Mouse (Mus musculus) heart, embryonic 12.5 days (tissue): ENCODE results near the gene Dhx33. TPM values are rescaled to one million over a fixed set of nuclear protein-coding genes. Genes with fewer than 3 reads are reported as not detected.

Experiments
- ATAC-seq: fragments of 200-750 bp; cut with Nextera tagmentation; 2 replicates; pipeline ENCODE4 v1.8.0; 2017; ENCODE audit warnings: moderate TSS enrichment, moderate library complexity; ENCODE audit not compliant: insufficient number of reproducible peaks, low FRiP score
- H3K27ac ChIP-seq: fragments of 300-500 bp; sonication (generic); 2 replicates; pipeline ENCODE4 v1.5.1; 2016; ENCODE audit warnings: mild to moderate bottlenecking, moderate library complexity; ENCODE audit not compliant: poor library complexity, severe bottlenecking
- H3K27me3 ChIP-seq: fragments of 300-500 bp; sonication (generic); replicated peaks from 2 replicates; pipeline ENCODE4 v1.6.1; 2016; ENCODE audit warnings: mild to moderate bottlenecking, moderate library complexity
- H3K36me3 ChIP-seq: fragments of 300-500 bp; sonication (generic); 2 replicates; pipeline ENCODE4 v1.6.1; 2016; ENCODE audit warnings: mild to moderate bottlenecking, moderate library complexity
- H3K4me1 ChIP-seq: fragments of 300-500 bp; sonication (generic); replicated peaks from 2 replicates; pipeline ENCODE4 v1.6.1; 2016; ENCODE audit warnings: mild to moderate bottlenecking
- H3K4me2 ChIP-seq: fragments of 300-500 bp; sonication (generic); 2 replicates; pipeline ENCODE4 v1.6.1; 2016; ENCODE audit warnings: mild to moderate bottlenecking, moderate library complexity
- H3K4me3 ChIP-seq: fragments of 300-500 bp; sonication (generic); 2 replicates; pipeline ENCODE4 v1.5.1; 2016; ENCODE audit warnings: mild to moderate bottlenecking
- H3K9ac ChIP-seq: fragments of 300-500 bp; sonication (generic); 2 replicates; pipeline ENCODE4 v1.6.1; 2016; ENCODE audit warnings: mild to moderate bottlenecking, moderate library complexity
- H3K9me3 ChIP-seq: fragments of 300-500 bp; sonication (generic); replicated peaks from 2 replicates; pipeline ENCODE4 v1.6.1; 2016; ENCODE audit warnings: mild to moderate bottlenecking, moderate library complexity
- WGBS: fragments of 180-500 bp; shearing (Covaris S2); methylation state at CpG from one replicate; pipeline ENCODE4 v1.1.7; 2016; 5-methylcytosine and 5-hydroxymethylcytosine counted together
- polyA plus RNA-seq: library from polyadenylated mRNA; unstranded; fragments of >200 nt; fragmentation: Nextera tagmentation; extraction: Ambion mirVana; gene quantifications from 2 replicates; pipeline ENCODE4 v1.2.1, GENCODE M21; 2016

Dhx33 gene
- polyA plus RNA-seq, 1 experiment from 2014 or later: 18.8 TPM

DNA sequence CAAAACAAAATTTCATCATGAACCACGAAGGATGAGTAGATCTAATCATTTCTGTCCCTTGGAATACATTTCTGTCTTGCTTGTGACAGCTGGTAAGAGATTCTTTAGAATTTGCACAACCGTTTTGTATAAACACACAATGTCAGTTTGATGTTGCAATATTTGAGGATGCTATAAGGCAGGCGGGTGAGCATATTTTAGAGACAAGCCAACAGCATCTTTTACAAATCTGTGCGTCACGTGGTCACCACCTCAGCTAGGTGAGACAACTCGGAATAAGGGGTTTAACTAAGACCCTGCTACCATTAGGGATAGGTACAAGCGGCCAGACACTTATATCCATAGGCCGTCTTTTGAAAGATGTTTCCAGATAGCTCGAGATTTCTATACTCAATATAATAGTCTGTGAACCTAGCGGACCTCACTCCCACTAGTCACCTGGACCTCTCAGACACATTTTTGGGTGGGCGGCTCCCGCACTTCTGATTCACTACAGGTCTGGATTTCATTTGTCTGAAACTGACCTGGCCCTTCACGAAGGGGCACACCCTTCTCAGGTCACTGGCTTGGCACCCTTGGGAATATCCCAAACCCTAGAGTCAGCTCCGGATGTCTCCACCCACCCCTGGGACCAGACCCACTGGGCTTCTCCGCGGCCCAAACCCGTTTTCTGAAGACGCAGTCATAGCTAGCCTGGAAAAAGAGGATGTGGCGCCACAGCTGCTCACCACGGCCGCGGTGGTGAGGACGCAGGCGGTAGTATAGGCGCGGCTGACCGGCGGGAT, 14.4 kb upstream of the Dhx33 start:
- Histone ChIP-seq H3K27ac (peak overlapping the region; percentile 74), H3K36me3 (peaks cover 14% of the 10 kb centered on the region), H3K9ac (peak overlapping the region; percentile 87), H3K4me1 (peaks cover 24% of the 10 kb centered on the region), H3K4me2 (peak overlapping the region; percentile 82), H3K27me3 (no peaks in the 10 kb centered on the region), H3K4me3 (peak overlapping the region; percentile 89), H3K9me3 (no peaks in the 10 kb centered on the region)
- no peak; the same call in 1 of the 2 replicates for ATAC-seq
- 5% methylated on average over 28 of the region's 28 CpGs for WGBS

DNA sequence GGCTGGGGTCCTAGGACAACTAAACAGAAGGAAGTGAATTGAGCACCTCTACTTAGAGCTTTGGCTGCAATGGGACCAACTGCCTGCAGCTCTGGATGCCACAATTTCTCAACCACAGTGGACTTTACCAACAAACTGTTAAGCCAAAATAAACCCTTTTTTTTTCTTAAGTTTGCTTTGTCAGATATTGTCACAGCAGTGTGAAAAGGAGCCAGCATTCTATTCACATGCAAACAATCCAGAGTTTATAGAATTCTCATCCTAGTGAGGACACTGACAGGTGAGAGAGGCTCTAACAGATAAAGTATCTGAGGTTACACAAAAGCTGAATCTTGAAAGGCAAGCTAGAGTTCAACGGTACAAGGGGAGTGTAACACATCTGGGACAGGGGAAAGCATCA, 12.8 kb upstream of the Dhx33 start:
- Histone ChIP-seq H3K9me3 (no peaks in the 10 kb centered on the region), H3K27me3 (no peaks in the 10 kb centered on the region), H3K4me3 (no peak overlapping the region), H3K4me2 (no peak overlapping the region), H3K27ac (no peak overlapping the region), H3K9ac (no peak overlapping the region), H3K36me3 (peaks cover 22% of the 10 kb centered on the region), H3K4me1 (peaks cover 24% of the 10 kb centered on the region)
- 86% methylated on average over 1 of the region's 1 CpGs for WGBS
- no peak for ATAC-seq

- Histone ChIP-seq H3K4me3 (no peak overlapping the region), H3K4me1 (peaks cover 8% of the 10 kb centered on the region; the same call in 1 of the 2 replicates), H3K9me3 (no peaks in the 10 kb centered on the region), H3K36me3 (peaks cover 53% of the 10 kb centered on the region), H3K27me3 (no peaks in the 10 kb centered on the region), H3K9ac (no peak overlapping the region), H3K27ac (no peak overlapping the region), H3K4me2 (no peak overlapping the region)
- ATAC-seq: no peak
- WGBS: 84% methylated on average over 7 of the region's 7 CpGs
Measured at GRCm38 (mm10) chr11:71012743-71013142, 8.5 kb upstream of the Dhx33 start.

- WGBS: 80% methylated on average over 3 of the region's 3 CpGs
- Histone ChIP-seq H3K27ac (no peak overlapping the region), H3K9me3 (no peaks in the 10 kb centered on the region), H3K27me3 (no peaks in the 10 kb centered on the region), H3K36me3 (peaks cover 48% of the 10 kb centered on the region), H3K9ac (no peak overlapping the region), H3K4me1 (peaks cover 4% of the 10 kb centered on the region), H3K4me3 (no peak overlapping the region), H3K4me2 (no peak overlapping the region)
- no peak for ATAC-seq
Measured at GRCm38 (mm10) chr11:71008321-71008720, 4.1 kb upstream of the Dhx33 start.

DNA sequence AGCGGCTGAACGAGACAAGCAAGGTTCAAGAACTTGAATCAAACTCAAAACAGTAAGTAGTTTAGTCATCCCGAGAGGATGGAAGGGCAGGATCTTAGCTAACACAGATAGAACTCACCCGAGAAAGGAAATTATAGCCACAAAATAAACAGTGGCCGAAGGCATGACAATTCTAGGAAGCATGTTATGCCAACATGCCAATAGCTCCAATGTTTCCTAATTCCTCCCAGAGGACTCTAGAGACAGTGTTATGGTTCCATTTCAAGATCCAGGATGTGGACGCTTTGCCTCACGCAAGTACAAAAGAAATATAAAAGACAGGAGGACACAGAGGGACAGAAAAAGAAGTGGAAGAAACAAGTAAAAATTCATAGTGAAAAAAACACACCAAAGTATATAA, 3.6 kb upstream of the Dhx33 start:
- H3K9me3 ChIP-seq: no peaks in the 10 kb centered on the region
- H3K27me3 ChIP-seq: no peaks in the 10 kb centered on the region
- no peak for ATAC-seq
- WGBS: 77% methylated on average over 7 of the region's 7 CpGs
- H3K4me3 ChIP-seq: no peak overlapping the region
- no peak overlapping the region for H3K27ac ChIP-seq
- H3K4me2 ChIP-seq: no peak overlapping the region
- peaks cover 46% of the 10 kb centered on the region for H3K36me3 ChIP-seq
- no peak overlapping the region for H3K9ac ChIP-seq
- peaks cover 9% of the 10 kb centered on the region for H3K4me1 ChIP-seq

DNA sequence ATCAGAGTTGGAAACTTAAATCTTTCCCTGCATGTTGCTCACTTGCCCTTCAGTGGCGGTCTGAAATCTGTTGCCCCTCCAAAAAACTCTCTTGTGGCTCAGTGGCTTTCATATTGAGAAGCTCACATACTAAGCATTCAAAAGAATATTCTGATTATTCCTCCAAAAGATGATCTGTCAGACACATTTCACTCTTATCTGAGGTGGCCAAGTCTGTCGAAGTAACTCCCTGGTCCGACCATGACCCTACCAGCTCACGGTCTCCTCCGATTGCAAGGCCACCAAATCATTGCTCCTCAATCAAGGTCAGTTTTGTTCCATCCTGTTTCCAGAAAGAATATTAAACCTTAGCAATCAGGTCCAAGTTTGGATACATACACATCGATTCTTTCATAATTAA, 2.8 kb upstream of the Dhx33 start:
- peaks cover 38% of the 10 kb centered on the region for H3K36me3 ChIP-seq
- no peak overlapping the region for H3K4me3 ChIP-seq
- no peak overlapping the region for H3K27ac ChIP-seq
- 90% methylated on average over 6 of the region's 6 CpGs for WGBS
- ATAC-seq: no peak
- peaks cover 17% of the 10 kb centered on the region for H3K4me1 ChIP-seq
- no peak overlapping the region for H3K4me2 ChIP-seq
- no peaks in the 10 kb centered on the region for H3K9me3 ChIP-seq
- no peak overlapping the region for H3K9ac ChIP-seq
- no peaks in the 10 kb centered on the region for H3K27me3 ChIP-seq

GRCm38 (mm10) chr11:71005046-71005445, 809 bp upstream of the Dhx33 start:
- H3K4me3 ChIP-seq: peak overlapping the region; percentile 20
- H3K4me2 ChIP-seq: peak overlapping the region; percentile 38
- H3K27ac ChIP-seq: no peak overlapping the region
- H3K9me3 ChIP-seq: no peaks in the 10 kb centered on the region
- ATAC-seq: no peak
- H3K9ac ChIP-seq: no peak overlapping the region
- 62% methylated on average over 5 of the region's 5 CpGs for WGBS
- no peaks in the 10 kb centered on the region for H3K27me3 ChIP-seq
- H3K36me3 ChIP-seq: peaks cover 22% of the 10 kb centered on the region
- H3K4me1 ChIP-seq: peaks cover 17% of the 10 kb centered on the region

DNA sequence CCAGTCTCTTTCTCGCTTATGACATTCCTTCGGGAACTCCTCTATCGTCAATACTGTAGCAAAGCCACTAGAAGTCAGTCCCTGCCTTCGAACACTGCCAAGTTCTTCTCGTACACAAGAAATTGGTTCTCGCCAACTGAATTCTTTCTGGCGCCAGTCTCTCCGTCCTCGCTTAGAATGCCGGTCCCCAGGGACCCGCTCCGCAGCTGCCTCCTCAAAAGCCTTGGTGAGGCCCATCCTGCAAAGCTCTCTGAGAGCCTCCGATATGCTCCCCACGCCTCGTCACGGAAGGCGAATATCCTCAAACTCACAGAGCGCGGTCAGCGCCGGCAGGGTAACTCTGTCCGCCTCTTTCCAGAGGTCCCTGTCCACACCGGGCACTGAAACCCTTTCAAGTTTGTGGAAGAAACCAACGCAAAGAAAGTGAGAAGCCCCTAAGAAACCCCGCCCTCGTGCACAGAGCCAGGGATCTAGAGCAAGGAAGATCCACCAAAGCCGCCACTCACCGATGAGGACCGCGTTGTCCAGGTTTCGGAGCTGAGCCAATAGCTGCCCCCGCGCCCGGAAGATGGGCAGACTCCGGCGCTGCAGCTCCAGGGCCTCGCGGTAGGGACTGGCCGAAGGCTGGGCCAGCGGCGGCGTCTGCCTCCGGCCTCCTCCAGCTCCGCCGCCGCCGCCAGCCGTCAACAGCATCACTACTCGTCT, 474 bp downstream of the Dhx33 start:
- Histone ChIP-seq H3K9ac (peak overlapping the region; percentile 83), H3K27ac (peak overlapping the region; percentile 84), H3K4me2 (peak overlapping the region; percentile 94), H3K4me3 (peak overlapping the region; percentile 94), H3K27me3 (no peaks in the 10 kb centered on the region), H3K36me3 (peaks cover 23% of the 10 kb centered on the region), H3K9me3 (no peaks in the 10 kb centered on the region), H3K4me1 (peaks cover 17% of the 10 kb centered on the region)
- under 1% methylated on average over 48 of the region's 49 CpGs for WGBS
- ATAC-seq: peak; percentile 86

DNA sequence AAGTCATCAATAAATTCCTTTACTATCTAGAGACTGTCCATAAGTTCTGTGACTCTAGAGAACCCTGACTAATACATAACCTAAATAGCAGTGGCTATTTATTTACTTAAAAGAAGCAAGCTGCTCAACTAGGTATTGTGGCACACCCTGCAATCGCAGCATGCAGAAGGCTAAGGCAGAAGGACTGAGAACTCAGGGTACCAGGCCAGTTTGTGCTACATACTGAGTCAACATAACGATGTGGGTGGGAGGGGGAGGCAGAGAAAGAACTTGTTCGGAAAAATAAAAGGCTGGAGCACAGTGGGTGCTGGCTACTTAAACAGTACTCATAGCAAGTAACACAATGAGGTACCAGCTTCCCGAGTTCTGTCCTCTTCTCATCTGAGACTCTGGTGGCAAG, 3.1 kb downstream of the Dhx33 start:
- Histone ChIP-seq H3K27ac (no peak overlapping the region), H3K36me3 (peaks cover 34% of the 10 kb centered on the region), H3K4me2 (no peak overlapping the region), H3K9ac (no peak overlapping the region), H3K27me3 (no peaks in the 10 kb centered on the region), H3K4me1 (peaks cover 17% of the 10 kb centered on the region), H3K9me3 (no peaks in the 10 kb centered on the region), H3K4me3 (no peak overlapping the region)
- WGBS: 90% methylated on average over 4 of the region's 4 CpGs
- no peak for ATAC-seq

- Histone ChIP-seq H3K27me3 (no peaks in the 10 kb centered on the region), H3K9ac (peak within 1 kb of the TSS; percentile 96), H3K4me3 (peak within 1 kb of the TSS; percentile 97), H3K4me2 (peak within 1 kb of the TSS; percentile 78), H3K27ac (peak within 1 kb of the TSS; percentile 65), H3K9me3 (no peaks in the 10 kb centered on the region), H3K36me3 (peaks cover 69% of the 10 kb centered on the region), H3K4me1 (peaks cover 12% of the 10 kb centered on the region)
- under 1% methylated on average over 64 of the region's 64 CpGs for WGBS
- ATAC-seq: peak; percentile 94
Measured at GRCm38 (mm10) chr11:70982557-70983228, 21.5 kb downstream of the Dhx33 start, which contains the start of gene C1qbp. TSS of gene C1qbp (minus strand) at chr11:70983026.

- WGBS: 6% methylated on average over 12 of the region's 12 CpGs
- no peak for ATAC-seq
- Histone ChIP-seq H3K36me3 (peaks cover 69% of the 10 kb centered on the region), H3K27me3 (no peaks in the 10 kb centered on the region), H3K4me2 (peak overlapping the region; percentile 78), H3K27ac (no peak overlapping the region), H3K4me1 (peaks cover 12% of the 10 kb centered on the region), H3K9ac (peak overlapping the region; percentile 96), H3K4me3 (peak overlapping the region; percentile 97), H3K9me3 (no peaks in the 10 kb centered on the region)
Measured at GRCm38 (mm10) chr11:70982030-70982429, 22.2 kb downstream of the Dhx33 start.
